Mouse (Mus musculus) kidney, embryonic 15.5 days (tissue): ENCODE measurements around the gene Rbpms2. TPM values are rescaled to one million over a fixed set of nuclear protein-coding genes. Genes with fewer than 3 reads are reported as not detected.

Source experiments
- ATAC-seq: fragments of 200-750 bp; cut with Nextera tagmentation; replicated peaks from 2 replicates; pipeline ENCODE4 v1.8.0; 2017; ENCODE audit warnings: moderate TSS enrichment; ENCODE audit not compliant: low FRiP score
- H3K27ac ChIP-seq: fragments of 300-500 bp; sonication (generic); 2 replicates; pipeline ENCODE4 v1.5.1; 2015; ENCODE audit warnings: mild to moderate bottlenecking, inconsistent platforms
- H3K27me3 ChIP-seq: fragments of 300-500 bp; sonication (generic); 2 replicates; pipeline ENCODE4 v1.6.1; 2015; ENCODE audit warnings: inconsistent platforms
- H3K36me3 ChIP-seq: fragments of 300-500 bp; sonication (generic); 2 replicates; pipeline ENCODE4 v1.6.1; 2015; ENCODE audit warnings: inconsistent platforms
- H3K4me1 ChIP-seq: fragments of 300-500 bp; sonication (generic); 2 replicates; pipeline ENCODE4 v1.6.1; 2015; ENCODE audit warnings: inconsistent platforms
- H3K4me2 ChIP-seq: fragments of 300-500 bp; sonication (generic); 2 replicates; pipeline ENCODE4 v1.6.1; 2015; ENCODE audit warnings: moderate library complexity, mild to moderate bottlenecking, inconsistent platforms
- H3K4me3 ChIP-seq: fragments of 300-500 bp; sonication (generic); replicated peaks from 2 replicates; pipeline ENCODE4 v1.5.1; 2015; ENCODE audit warnings: mild to moderate bottlenecking, inconsistent platforms
- H3K9ac ChIP-seq: fragments of 300-500 bp; sonication (generic); 2 replicates; pipeline ENCODE4 v1.6.1; 2015; ENCODE audit warnings: mild to moderate bottlenecking, inconsistent platforms
- H3K9me3 ChIP-seq: fragments of 300-500 bp; sonication (generic); replicated peaks from 2 replicates; pipeline ENCODE4 v1.6.1; 2016; ENCODE audit warnings: inconsistent platforms
- WGBS: fragments of 180-500 bp; shearing (Covaris S2); methylation state at CpG from one replicate; pipeline ENCODE4 v1.1.7; 2015; ENCODE audit warnings: mixed read lengths; 5-methylcytosine and 5-hydroxymethylcytosine counted together
- polyA plus RNA-seq: library from polyadenylated mRNA; unstranded; fragments of >200 nt; fragmentation: Nextera tagmentation; extraction: Ambion mirVana; gene quantifications from 2 replicates; pipeline ENCODE4 v1.2.1, GENCODE M21; 2015

The Rbpms2 gene
- polyA plus RNA-seq = 29.8 and 30.3 TPM in 2 replicates

DNA sequence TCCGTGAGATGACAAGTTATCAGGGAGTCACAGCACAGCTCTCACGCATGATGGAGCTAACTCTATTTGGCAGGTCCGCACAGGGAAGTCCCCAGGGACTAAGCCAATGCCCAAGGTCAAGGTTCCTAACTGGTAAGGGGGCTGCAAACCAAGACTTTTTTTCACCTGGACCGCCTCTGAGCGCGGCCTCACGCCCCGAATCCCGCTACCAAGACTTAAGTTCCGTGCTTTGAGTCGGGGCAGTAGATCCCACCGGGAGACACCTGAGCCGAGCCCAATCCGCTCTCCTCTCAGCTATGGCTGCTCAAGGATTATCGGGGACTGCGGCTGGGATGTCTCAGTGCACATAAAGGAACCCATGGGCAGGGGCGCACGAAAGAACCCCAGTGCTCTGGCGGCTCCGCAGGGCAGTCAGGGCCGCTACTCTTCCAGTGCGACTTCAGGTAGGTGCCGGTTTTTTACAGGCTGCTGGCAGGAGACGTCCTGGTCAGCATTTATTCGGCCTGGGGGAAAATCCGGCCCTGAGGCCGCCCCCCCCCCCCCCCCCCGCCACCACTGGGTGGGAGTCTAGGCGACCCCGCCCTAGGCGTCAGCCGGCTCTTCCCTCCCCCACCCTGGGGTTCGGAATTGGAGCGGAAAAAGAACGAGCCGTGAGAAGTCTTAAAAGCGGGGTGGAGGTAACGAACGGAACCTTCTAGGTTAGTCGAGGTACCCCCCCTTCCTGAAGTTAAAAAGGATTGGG, at the start of gene Rbpms2:
Rbpms2 (plus strand) TSS at position 624 of the 742 bp plus-strand sequence.
- no peaks in the 10 kb centered on the region for H3K36me3 ChIP-seq
- WGBS = 1% methylated on average over 39 of the region's 40 CpGs
- H3K27me3 ChIP-seq = peaks cover 38% of the 10 kb centered on the region
- peak within 1 kb of the TSS; percentile 77 for H3K4me3 ChIP-seq
- peaks cover 29% of the 10 kb centered on the region for H3K4me1 ChIP-seq
- H3K9ac ChIP-seq = peak within 1 kb of the TSS; percentile 77
- ATAC-seq = no peak
- H3K27ac ChIP-seq = peak within 1 kb of the TSS; percentile 83
- H3K4me2 ChIP-seq = peak within 1 kb of the TSS; percentile 98
- no peaks in the 10 kb centered on the region for H3K9me3 ChIP-seq

DNA sequence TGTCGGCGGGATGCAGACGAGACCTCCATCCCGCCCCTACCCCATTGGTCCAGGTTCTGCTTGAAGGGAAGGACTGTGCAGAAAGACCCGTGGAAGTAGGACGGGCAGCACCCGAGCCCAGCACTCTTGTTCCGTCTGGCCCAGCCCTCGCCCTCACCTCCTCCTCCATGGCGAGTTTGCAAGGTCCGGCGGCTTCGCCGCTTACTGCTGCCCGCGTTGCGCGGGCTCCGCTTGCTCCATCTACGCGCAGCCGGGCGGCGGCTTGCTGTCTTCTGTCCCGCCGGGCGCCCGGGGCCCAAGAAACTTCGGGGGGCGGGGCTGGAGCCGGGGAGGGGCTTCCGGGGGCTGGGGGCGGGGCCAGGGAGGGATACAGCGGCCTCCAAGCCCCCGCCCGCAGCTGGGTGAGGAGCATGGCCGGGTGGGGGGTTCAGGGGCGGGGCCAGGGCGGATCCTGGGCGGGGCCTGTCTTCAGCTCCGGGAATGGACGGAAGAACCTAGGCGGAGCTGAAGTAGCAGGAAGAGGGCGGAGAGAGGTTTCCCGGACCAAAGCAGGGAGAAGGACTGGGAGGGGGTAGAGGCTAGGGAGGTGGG, 49.6 kb upstream of the Rbpms2 start, which contains the start of gene Plekho2:
Plekho2 (minus strand) TSS at position 260 of the 591 bp plus-strand sequence.
- H3K4me2 ChIP-seq = peak within 1 kb of the TSS; percentile 77
- no peaks in the 10 kb centered on the region for H3K36me3 ChIP-seq
- no peaks in the 10 kb centered on the region for H3K27me3 ChIP-seq
- H3K27ac ChIP-seq = peak within 1 kb of the TSS; percentile 91
- under 1% methylated on average over 44 of the region's 45 CpGs for WGBS
- peak within 1 kb of the TSS; percentile 68 for H3K4me3 ChIP-seq
- no peaks in the 10 kb centered on the region for H3K9me3 ChIP-seq
- H3K9ac ChIP-seq = peak within 1 kb of the TSS; percentile 68
- ATAC-seq = peak; percentile 92
- peaks cover 58% of the 10 kb centered on the region for H3K4me1 ChIP-seq

DNA sequence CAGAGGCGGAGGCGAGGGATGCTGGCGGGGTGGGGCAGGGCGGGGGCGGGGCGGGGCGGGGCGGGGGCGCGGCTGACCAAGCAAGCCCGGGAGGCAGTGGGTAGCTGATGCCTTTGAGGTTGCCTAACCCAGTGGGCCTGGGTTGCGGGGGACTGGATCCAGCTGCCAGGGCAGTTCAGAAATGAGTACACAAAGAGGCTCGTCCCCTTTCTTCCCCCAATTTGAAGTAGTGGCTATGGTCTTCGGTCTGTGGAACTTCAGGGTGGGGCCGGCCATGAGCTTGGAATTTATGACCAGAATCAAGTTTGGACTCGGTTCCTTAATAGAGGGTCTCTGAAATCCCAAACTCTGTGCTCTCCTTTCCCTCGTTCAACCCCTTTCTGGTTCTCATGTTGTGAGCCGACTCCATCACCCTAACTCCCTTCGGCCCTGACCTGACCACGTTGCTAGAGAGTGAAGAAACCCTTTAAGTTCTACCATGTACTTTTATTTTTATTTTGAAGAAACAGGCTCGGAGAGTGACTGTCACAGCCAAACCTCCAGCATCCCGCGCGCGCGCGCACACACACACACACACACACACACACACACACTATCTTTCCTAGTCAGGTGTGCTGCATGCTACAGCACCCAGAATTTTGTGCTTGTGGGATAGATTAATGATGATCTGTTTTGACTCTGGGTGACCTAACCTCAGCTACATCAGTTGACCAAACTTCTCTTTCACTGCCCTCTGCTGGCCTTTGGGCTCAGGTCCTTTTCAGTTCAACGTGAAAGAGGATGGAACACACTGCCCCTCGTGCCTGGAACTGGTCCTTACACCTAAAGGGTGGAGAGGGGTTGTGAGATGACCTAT, 48.8 kb upstream of the Rbpms2 start:
- H3K9me3 ChIP-seq = no peaks in the 10 kb centered on the region
- 3% methylated on average over 21 of the region's 29 CpGs for WGBS
- H3K4me2 ChIP-seq = peak overlapping the region; percentile 77
- peaks cover 50% of the 10 kb centered on the region for H3K4me1 ChIP-seq
- H3K4me3 ChIP-seq = peak overlapping the region; percentile 68
- peak overlapping the region; percentile 31; the same call in 1 of the 2 replicates for H3K9ac ChIP-seq
- ATAC-seq = peak; percentile 85
- no peaks in the 10 kb centered on the region for H3K27me3 ChIP-seq
- peak overlapping the region; percentile 91 for H3K27ac ChIP-seq
- H3K36me3 ChIP-seq = no peaks in the 10 kb centered on the region

DNA sequence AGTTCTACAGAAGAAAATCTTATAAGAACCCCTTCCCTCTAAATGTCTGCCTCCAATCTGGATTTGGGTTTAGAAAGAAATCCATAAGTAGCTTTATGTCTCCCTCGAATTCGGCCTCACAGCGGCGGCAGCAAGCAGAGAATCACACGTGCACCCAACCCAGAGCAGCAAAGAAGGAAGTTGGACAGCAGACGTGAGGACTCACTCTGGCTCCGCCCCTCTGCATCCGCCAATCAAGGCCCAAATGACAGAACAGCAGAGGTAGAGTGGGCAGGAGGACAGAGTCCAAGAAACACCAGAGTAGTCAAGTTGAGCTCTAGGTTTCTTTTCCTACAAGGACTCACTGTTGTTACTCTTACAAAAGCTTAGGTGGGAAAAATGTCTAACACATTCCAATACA, 46.4 kb upstream of the Rbpms2 start:
- Histone ChIP-seq H3K36me3 (no peaks in the 10 kb centered on the region), H3K4me2 (no peak overlapping the region), H3K4me3 (no peak overlapping the region), H3K27me3 (no peaks in the 10 kb centered on the region), H3K9me3 (no peaks in the 10 kb centered on the region), H3K9ac (no peak overlapping the region), H3K4me1 (peaks cover 44% of the 10 kb centered on the region), H3K27ac (no peak overlapping the region)
- no peak for ATAC-seq
- 28% methylated on average over 8 of the region's 8 CpGs for WGBS

DNA sequence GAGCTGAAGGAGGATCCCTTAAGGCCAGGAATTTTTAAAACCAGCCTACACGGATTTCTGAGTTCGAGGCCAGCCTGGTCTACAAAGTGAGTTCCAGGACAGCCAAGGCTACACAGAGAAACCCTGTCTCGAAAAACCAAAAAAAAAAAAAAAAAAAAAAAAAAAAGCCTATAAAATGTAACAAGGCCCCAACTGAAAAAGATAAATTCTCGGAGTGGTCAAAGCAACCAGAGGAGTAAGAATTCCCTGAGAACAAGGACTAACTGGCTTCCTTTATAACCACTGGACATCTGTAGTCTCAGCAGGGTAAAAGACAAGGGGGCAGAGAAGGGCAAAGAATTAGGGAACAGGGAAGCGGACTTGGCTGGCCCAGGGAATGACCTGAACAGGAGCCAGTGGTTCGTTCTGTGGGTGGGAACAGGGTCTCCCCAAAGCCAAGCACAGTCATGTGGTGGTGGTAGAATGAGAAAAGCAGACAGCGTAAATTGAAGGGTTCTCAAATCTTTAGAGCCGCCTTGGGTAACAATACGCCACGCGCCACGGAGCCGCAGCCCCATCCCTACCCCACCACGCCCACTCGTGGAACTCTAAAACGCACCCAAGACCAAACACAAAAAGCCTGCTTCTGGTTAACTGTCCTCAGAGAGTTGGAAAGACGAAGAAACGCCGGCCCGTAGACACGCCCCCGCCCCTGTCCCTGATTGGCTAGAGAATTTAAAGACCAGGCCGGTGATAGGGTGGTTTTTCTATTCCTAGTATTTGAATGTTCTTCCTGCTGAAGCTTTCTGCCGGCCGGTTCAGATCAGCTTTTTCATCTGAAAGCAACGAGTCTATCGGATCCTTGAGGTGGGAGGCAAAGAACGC, 42.8 kb upstream of the Rbpms2 start, which contains the start of gene Pif1:
Pif1 (plus strand) TSS at position 755 of the 864 bp plus-strand sequence.
- Histone ChIP-seq H3K27ac (peak within 1 kb of the TSS; percentile 78), H3K4me1 (peaks cover 38% of the 10 kb centered on the region), H3K4me3 (peak within 1 kb of the TSS; percentile 64), H3K27me3 (no peaks in the 10 kb centered on the region), H3K36me3 (peaks cover 18% of the 10 kb centered on the region), H3K9ac (peak within 1 kb of the TSS; percentile 59), H3K9me3 (no peaks in the 10 kb centered on the region), H3K4me2 (peak within 1 kb of the TSS; percentile 99)
- peak; percentile 82 for ATAC-seq
- WGBS = 9% methylated on average over 28 of the region's 28 CpGs

DNA sequence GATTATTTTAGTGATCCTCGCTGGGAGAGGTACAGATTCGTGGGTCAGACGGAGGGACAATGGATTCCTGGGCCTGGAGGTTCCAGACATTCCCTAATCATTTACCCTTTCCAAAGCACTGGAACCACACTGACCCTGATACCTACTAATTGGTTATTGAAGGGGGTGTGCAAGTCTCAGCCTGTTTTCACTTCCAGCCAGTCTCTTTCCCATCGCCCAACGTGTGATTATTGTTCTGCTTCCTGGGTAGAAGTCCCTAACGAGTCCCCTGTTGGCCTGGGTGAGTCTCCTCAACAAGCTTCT, 42.2 kb upstream of the Rbpms2 start:
- H3K27me3 ChIP-seq = no peaks in the 10 kb centered on the region
- no peaks in the 10 kb centered on the region for H3K9me3 ChIP-seq
- H3K4me1 ChIP-seq = peaks cover 38% of the 10 kb centered on the region
- peak overlapping the region; percentile 59 for H3K9ac ChIP-seq
- ATAC-seq = no peak
- peaks cover 22% of the 10 kb centered on the region for H3K36me3 ChIP-seq
- 0% methylated on average over 6 of the region's 6 CpGs for WGBS
- H3K27ac ChIP-seq = peak overlapping the region; percentile 41
- H3K4me2 ChIP-seq = peak overlapping the region; percentile 99
- peak overlapping the region; percentile 64 for H3K4me3 ChIP-seq

DNA sequence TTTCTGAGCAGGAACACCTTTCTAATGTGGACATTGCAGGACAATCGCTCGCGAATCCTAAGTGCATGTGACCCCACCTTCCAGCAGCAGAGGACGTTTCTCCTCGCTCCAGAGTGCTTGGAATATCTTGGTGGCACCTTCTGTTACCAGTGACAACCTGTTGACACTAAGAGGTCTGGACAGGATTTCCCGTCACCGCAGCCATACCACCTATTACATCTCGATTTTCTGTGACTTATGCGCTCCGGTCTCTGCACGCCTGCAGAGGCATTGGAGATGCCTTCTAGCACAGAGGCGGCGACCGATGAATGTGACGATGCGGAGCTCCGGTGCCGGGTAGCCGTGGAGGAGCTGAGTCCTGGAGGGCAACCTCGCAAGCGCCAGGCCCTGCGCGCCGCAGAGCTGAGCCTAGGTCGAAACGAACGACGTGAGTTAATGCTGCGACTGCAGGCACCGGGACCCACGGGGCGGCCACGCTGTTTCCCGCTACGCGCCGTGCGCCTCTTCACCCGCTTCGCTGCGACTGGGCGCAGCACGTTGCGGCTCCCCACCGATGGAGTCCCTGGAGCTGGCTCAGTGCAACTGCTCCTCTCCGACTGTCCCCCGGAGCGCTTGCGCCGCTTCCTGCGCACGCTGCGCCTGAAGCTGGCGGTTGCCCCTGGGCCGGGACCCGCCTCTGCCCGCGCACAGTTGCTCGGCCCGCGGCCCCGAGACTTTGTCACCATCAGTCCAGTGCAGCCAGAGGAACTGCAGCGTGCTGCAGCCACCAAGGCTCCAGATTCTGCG, 41.7 kb upstream of the Rbpms2 start:
- Histone ChIP-seq H3K36me3 (peaks cover 28% of the 10 kb centered on the region), H3K4me2 (peak overlapping the region; percentile 99), H3K9me3 (no peaks in the 10 kb centered on the region), H3K4me1 (peaks cover 38% of the 10 kb centered on the region), H3K4me3 (peak overlapping the region; percentile 64), H3K27ac (peak overlapping the region; percentile 41), H3K9ac (peak overlapping the region; percentile 59), H3K27me3 (no peaks in the 10 kb centered on the region)
- WGBS = under 1% methylated on average over 64 of the region's 64 CpGs
- peak; percentile 44 for ATAC-seq

DNA sequence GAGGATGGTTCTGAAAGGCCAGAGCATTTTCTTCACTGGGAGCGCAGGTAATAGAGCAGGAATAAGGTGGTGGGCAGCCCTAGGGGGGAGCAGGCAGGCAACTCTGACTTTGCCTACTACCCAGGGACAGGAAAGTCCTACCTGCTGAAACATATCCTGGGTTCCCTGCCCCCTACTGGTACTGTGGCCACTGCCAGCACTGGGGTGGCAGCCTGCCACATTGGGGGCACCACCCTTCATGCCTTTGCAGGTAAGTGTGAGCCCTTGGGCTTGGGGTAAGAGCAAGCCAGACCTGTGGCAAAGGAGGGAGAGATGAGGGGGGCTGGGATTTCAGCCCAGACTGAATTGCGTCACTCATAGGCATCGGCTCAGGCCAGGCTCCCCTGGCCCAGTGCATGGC, 40.4 kb upstream of the Rbpms2 start:
- peak overlapping the region; percentile 99 for H3K4me2 ChIP-seq
- H3K9me3 ChIP-seq = no peaks in the 10 kb centered on the region
- no peaks in the 10 kb centered on the region for H3K27me3 ChIP-seq
- ATAC-seq = no peak; the same call in 1 of the 2 replicates
- peaks cover 34% of the 10 kb centered on the region for H3K4me1 ChIP-seq
- WGBS = 92% methylated on average over 3 of the region's 3 CpGs
- 0 out of 2 replicates have a peak overlapping the region, but pooled peaks have one; percentile 22 for H3K9ac ChIP-seq
- peaks cover 41% of the 10 kb centered on the region for H3K36me3 ChIP-seq
- no peak overlapping the region for H3K27ac ChIP-seq
- H3K4me3 ChIP-seq = peak overlapping the region; percentile 64

DNA sequence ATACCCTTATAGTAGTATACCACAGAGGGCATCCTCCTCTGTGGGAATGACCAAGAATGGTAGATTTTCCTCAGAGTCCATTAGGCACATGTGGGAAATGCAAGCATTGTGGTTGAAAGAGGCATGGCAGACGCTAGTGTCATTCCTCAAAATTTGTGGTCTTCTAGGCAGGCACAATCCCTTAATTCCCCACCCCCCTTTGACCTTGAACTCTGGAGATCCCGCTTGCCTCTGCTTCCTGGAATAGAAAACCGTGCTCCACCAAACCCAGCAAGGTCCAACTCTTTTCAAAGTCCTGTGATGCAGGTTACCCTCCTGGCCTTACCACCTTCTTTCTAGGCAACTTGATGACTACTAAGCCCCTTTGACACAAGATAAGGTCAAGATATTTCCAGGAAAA, 36.7 kb upstream of the Rbpms2 start:
- Histone ChIP-seq H3K27me3 (no peaks in the 10 kb centered on the region), H3K36me3 (peaks cover 57% of the 10 kb centered on the region), H3K9ac (no peak overlapping the region), H3K4me2 (no peak overlapping the region), H3K9me3 (no peaks in the 10 kb centered on the region), H3K4me1 (peaks cover 22% of the 10 kb centered on the region), H3K27ac (no peak overlapping the region), H3K4me3 (no peak overlapping the region)
- ATAC-seq = no peak
- WGBS = 80% methylated on average over 3 of the region's 3 CpGs

DNA sequence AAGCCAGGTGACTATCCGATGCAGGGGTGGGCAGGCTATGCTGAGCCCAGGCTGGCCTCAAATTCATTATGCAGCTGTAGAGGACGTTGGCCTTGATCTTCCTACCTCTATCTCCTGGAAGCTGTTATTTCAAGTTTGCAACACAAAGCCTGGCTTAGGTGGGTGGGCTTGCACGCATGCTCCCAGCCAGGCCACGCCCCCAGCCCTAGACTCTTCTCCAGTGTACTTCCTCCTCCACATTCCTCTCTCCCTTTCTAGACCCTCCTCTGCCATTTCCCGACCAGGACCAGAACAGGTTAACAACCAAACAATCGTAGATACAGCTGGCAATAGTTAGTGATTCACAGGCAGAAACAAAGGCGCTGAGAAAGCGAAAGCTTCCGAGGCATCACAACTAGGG, 35.9 kb upstream of the Rbpms2 start:
- WGBS = 76% methylated on average over 9 of the region's 9 CpGs
- H3K36me3 ChIP-seq = peaks cover 57% of the 10 kb centered on the region
- no peak for ATAC-seq

More for the DNA sequence above, 35.9 kb upstream of the Rbpms2 start:
- Histone ChIP-seq H3K4me3 (no peak overlapping the region), H3K9me3 (no peaks in the 10 kb centered on the region), H3K27me3 (no peaks in the 10 kb centered on the region), H3K27ac (no peak overlapping the region), H3K4me2 (no peak overlapping the region), H3K4me1 (peaks cover 13% of the 10 kb centered on the region), H3K9ac (no peak overlapping the region)
